Mouse (Mus musculus) heart, postnatal 0 days (tissue): Measurements from ENCODE around the gene Ints1. TPM values are rescaled to one million over a fixed set of nuclear protein-coding genes. Genes with fewer than 3 reads are reported as not detected.

Experiments
- ATAC-seq: fragments of 200-750 bp; cut with Nextera tagmentation; 2 replicates; pipeline ENCODE4 v1.8.0; 2017; ENCODE audit warnings: low read depth, moderate number of reproducible peaks, moderate library complexity; ENCODE audit not compliant: insufficient read depth
- DNase-seq: peaks from one replicate; pipeline ENCODE4 v3.0.0-alpha.2; 2016; ENCODE audit warnings: low spot score
- H3K27ac ChIP-seq: fragments of 300-500 bp; sonication (generic); 2 replicates; pipeline ENCODE4 v1.5.1; 2014; ENCODE audit warnings: low read depth, mild to moderate bottlenecking
- H3K27me3 ChIP-seq: fragments of 300-500 bp; sonication (generic); 2 replicates; pipeline ENCODE4 v1.6.1; 2014; ENCODE audit warnings: low read length, mixed read lengths; ENCODE audit not compliant: control insufficient read depth, insufficient read depth
- H3K36me3 ChIP-seq: fragments of 300-500 bp; sonication (generic); replicated peaks from 2 replicates; pipeline ENCODE4 v1.6.1; 2014; ENCODE audit warnings: low read length, mixed read lengths; ENCODE audit not compliant: control insufficient read depth, insufficient read depth
- H3K4me1 ChIP-seq: fragments of 300-500 bp; sonication (generic); 2 replicates; pipeline ENCODE4 v1.6.1; 2014; ENCODE audit warnings: antibody characterized with exemption; ENCODE audit not compliant: control insufficient read depth, insufficient read depth
- H3K4me2 ChIP-seq: fragments of 300-500 bp; sonication (generic); 2 replicates; pipeline ENCODE4 v1.6.1; 2014; ENCODE audit warnings: low read depth, mild to moderate bottlenecking, low read length, moderate library complexity
- H3K4me3 ChIP-seq: fragments of 300-500 bp; sonication (generic); 2 replicates; pipeline ENCODE4 v1.5.1; 2014; ENCODE audit warnings: low read depth, low read length
- H3K9ac ChIP-seq: fragments of 300-500 bp; sonication (generic); replicated peaks from 2 replicates; pipeline ENCODE4 v1.6.1; 2014; ENCODE audit warnings: low read depth, low read length, mixed read lengths
- H3K9me3 ChIP-seq: fragments of 300-500 bp; sonication (generic); replicated peaks from 2 replicates; pipeline ENCODE4 v1.6.1; 2016; ENCODE audit warnings: low read length; ENCODE audit not compliant: control insufficient read depth
- CTCF ChIP-seq: IDR thresholded peaks from 2 replicates; pipeline ENCODE4 v1.5.1; 2016; ENCODE audit warnings: antibody characterized with exemption, control low read depth, low read depth
- EP300 ChIP-seq: IDR thresholded peaks from 2 replicates; pipeline ENCODE4 v1.6.1; 2016; ENCODE audit warnings: antibody characterized with exemption, low read depth
- WGBS: fragments of 180-500 bp; shearing (Covaris S2); extraction: QIAGEN DNeasy Blood & Tissue Kit; methylation state at CpG from one replicate; pipeline ENCODE4 v1.1.7; 2014; 5-methylcytosine and 5-hydroxymethylcytosine counted together
- polyA plus RNA-seq: library from polyadenylated mRNA; unstranded; fragments of >200 nt; fragmentation: Nextera tagmentation; extraction: Ambion mirVana; gene quantifications from 2 replicates; pipeline ENCODE4 v1.2.1, GENCODE M21; 2015
- total RNA-seq: library from RNA; depleted of rRNA; stranded (reverse); fragments of >200 nt; gene quantifications from 2 replicates; pipeline ENCODE4 v1.2.3, GENCODE M21; 2014; ENCODE audit warnings: low replicate concordance

Gene Ints1
- total and polyA plus RNA-seq, 2 experiments from 2014 or later: 10.6 to 92.0 TPM

DNA sequence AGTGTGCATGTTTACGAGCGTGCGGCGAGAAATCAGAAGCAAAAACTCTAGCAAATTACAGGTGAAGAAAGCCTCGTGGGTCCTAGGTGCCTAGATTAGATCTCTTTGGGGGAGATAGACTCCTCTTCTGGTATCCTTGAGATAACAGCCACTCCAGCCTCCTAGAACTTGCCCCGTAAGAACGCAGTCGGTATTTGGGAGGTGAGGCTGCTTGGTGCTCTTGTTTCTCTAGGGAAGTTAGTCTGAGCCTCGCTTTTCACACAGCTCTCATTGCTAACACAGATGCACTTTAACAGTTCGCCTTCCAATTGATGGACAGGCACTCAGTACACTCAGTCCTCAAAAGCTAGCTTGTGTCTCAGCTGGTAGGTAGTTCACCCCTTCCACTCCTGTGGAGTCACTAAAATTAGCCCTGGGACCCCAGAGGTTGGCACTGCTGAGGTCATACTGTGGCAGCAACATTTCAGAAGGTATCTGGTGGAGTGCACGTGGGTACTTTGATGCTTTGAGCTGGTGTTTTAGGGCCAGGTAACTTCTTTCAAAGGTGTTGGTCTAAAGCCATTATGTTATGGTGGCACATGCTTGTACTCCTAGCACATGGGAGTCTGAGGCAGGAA is 16.8 kb upstream of the Ints1 start:
- H3K9me3 ChIP-seq: no peaks in the 10 kb centered on the region
- no peak for TF ChIP-seq CTCF
- TF ChIP-seq EP300: no peak
- no peaks in the 10 kb centered on the region; the same call in 1 of the 2 replicates for H3K36me3 ChIP-seq
- H3K4me1 ChIP-seq: peaks cover 49% of the 10 kb centered on the region
- H3K9ac ChIP-seq: peak overlapping the region; percentile 88
- ATAC-seq: no peak
- peak overlapping the region; percentile 100 for H3K4me2 ChIP-seq
- DNase-seq: no peak
- 2% methylated on average over 11 of the region's 11 CpGs for WGBS
- H3K27ac ChIP-seq: peak overlapping the region; percentile 97
- no peaks in the 10 kb centered on the region for H3K27me3 ChIP-seq
- H3K4me3 ChIP-seq: peak overlapping the region; percentile 87

DNA sequence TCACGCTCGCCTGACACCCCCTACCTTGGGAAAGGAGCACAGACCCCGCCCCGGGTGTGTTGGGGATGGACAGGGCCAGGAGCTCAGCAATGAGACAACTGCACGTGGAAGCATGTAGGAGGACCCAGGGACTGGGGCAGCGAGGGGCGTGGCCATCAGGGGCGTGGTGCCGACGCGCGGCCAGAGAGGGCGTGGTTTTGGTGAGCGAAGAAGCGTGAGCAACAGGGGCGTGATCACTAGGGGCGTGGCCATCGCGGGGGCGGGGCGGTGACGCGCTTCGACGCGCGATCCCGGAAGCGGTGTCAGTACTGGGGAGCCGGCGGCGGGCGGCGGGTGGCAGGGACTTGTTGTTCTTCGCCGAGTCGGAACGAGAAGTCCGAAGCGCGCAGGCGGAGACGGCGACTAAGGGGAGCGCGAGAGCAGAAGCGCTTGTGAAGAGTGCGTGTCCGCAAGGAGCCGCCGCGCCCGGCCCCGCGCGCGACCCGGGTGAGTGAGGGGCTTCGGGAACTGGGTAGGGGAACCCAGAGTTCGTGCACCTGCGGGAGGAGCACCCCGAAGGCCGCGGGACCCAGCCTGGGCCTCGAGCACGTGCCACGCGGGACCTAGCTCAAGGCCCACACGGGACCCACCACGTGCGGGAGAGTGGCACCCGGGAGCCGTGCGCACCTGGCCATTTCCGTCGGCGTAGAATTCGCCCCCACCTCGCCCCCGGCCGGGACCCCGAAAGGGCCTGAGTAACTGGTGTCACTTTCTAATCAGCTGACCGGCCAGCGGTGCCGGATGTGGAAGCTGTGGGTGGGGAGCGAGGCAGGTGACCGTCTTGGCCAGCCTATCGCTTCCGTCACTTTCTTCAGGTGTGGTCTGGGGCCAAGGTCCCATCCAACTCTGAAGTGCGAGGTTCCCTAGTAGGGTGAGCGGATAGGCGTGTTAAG is 16.0 kb upstream of the Ints1 start, which contains the start of gene Mafk:
Mafk (plus strand) TSS at position 287 of the 932 bp plus-strand sequence.
- DNase-seq (peak; percentile 89), ATAC-seq (peak; percentile 87)
- H3K9ac ChIP-seq: peak within 1 kb of the TSS; percentile 88
- H3K4me3 ChIP-seq: peak within 1 kb of the TSS; percentile 87
- under 1% methylated on average over 89 of the region's 92 CpGs for WGBS
- no peaks in the 10 kb centered on the region for H3K9me3 ChIP-seq
- peak within 1 kb of the TSS; percentile 100 for H3K4me2 ChIP-seq
- H3K4me1 ChIP-seq: peaks cover 43% of the 10 kb centered on the region
- peak; percentile 50; the same call in 1 of the 2 replicates for TF ChIP-seq EP300
- TF ChIP-seq CTCF: peak; percentile 18; the same call in 1 of the 2 replicates
- H3K27ac ChIP-seq: peak within 1 kb of the TSS; percentile 97
- no peaks in the 10 kb centered on the region; the same call in 1 of the 2 replicates for H3K36me3 ChIP-seq
- no peaks in the 10 kb centered on the region for H3K27me3 ChIP-seq

DNA sequence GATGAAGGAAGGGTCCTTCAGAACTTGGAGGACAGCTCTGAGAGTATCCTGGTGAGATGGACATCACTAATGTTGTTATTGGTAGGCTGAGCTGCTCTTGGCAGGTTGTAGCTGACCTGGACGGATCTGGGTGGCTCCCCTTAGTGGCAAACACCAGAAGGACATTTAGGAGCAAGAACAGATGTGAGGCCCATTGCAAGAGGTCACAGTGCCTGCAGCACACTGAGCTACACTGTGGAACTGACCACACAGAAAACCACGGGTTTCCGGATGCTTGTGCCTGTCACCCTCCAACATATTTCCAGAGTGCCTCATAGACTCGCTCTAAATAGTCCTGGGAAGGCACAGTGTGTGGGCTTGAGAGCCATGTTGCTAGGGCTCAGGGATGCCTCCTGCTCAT is 14.0 kb upstream of the Ints1 start:
- no peak for DNase-seq
- WGBS: 49% methylated on average over 4 of the region's 4 CpGs

DNA sequence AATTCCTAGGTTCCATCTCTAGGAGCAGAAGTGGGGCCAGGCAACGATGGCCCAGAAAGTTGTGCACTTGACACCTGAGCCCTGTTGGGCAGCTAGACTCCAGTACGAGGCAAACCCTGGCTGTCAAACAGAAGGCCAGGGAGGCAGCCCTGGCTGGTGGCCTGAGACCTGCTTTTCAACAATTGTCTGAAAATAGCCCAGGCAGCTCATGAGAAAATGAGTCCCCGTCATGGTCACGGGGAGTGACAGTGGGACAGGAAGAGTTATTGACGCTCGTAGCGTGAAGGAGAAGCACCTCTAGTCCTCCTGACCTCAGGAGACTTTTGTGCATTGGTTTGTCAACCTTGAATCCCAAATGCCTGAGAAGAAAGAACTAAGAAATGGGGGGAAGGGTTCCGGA is 5.9 kb upstream of the Ints1 start:
- whole genome bisulfite sequencing: 64% methylated on average over 8 of the region's 8 CpGs
- no peak for ATAC-seq
- Histone ChIP-seq H3K4me2 (no peak overlapping the region), H3K9ac (no peak overlapping the region), H3K9me3 (no peaks in the 10 kb centered on the region), H3K4me3 (no peak overlapping the region), H3K36me3 (no peaks in the 10 kb centered on the region), H3K27me3 (no peaks in the 10 kb centered on the region), H3K27ac (no peak overlapping the region), H3K4me1 (no peaks in the 10 kb centered on the region)
- DNase-seq: no peak
- TF ChIP-seq EP300: no peak
- TF ChIP-seq CTCF: no peak

More for the DNA sequence above, 14.0 kb upstream of the Ints1 start:
- ATAC-seq: no peak
- Histone ChIP-seq H3K36me3 (no peaks in the 10 kb centered on the region), H3K4me1 (peaks cover 23% of the 10 kb centered on the region), H3K9me3 (no peaks in the 10 kb centered on the region), H3K4me2 (no peak overlapping the region), H3K27ac (no peak overlapping the region), H3K4me3 (no peak overlapping the region), H3K27me3 (no peaks in the 10 kb centered on the region), H3K9ac (no peak overlapping the region)
- no peak; the same call in 1 of the 2 replicates for TF ChIP-seq CTCF
- no peak for TF ChIP-seq EP300

DNA sequence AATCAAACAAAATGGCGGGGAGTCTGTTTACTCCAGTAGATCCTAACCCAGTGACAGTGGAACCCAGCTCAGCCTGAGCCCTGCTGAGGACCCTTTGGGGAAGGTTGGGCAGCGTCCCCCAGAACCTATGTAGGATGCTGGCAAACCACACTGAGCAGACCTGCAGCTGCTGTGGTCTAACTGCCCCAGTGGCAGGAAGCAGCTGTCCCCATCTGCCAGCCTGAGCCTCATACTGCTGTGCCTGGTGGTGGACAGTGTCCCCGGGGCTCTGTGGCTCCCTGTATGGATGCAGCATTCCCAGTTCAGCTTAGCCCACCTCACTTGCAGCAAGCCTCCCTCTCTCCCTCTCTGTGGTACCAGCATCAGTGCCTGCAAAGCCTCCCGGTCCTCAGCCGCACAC is 1.5 kb upstream of the Ints1 start:
- no peak for TF ChIP-seq CTCF
- no peak overlapping the region for H3K4me3 ChIP-seq
- DNase-seq: no peak
- H3K27ac ChIP-seq: peak overlapping the region; percentile 5; the same call in 1 of the 2 replicates
- peaks cover 8% of the 10 kb centered on the region for H3K36me3 ChIP-seq
- H3K9ac ChIP-seq: no peak overlapping the region
- no peaks in the 10 kb centered on the region; the same call in 1 of the 2 replicates for H3K4me1 ChIP-seq
- no peak overlapping the region for H3K4me2 ChIP-seq
- ATAC-seq: no peak
- H3K27me3 ChIP-seq: no peaks in the 10 kb centered on the region
- WGBS: 70% methylated on average over 5 of the region's 5 CpGs
- no peaks in the 10 kb centered on the region for H3K9me3 ChIP-seq
